Mouse (Mus musculus) layer of hippocampus, postnatal 10 days (tissue): ENCODE data around the gene Tspo. TPM values are rescaled to one million over a fixed set of nuclear protein-coding genes. Genes with fewer than 3 reads are reported as not detected.

Source experiments
- DNase-seq, 2 experiments: peaks; one replicate each; pipeline ENCODE4 v3.0.0; 2021; ENCODE audit warnings: low spot score in 2 of 2
- long read RNA-seq: library from polyadenylated mRNA; stranded (forward); transcript quantifications from one replicate; pipeline ENCODE4 v2.0.0, GENCODE M21; 2023
- total RNA-seq, 2 experiments: library from RNA; stranded (reverse); gene quantifications; 2 replicates each; pipeline ENCODE4 v1.2.3; 2021

Gene Tspo
- 1 to 10 TPM; 2.4 to 2.9 TPM for total RNA-seq
- long read RNA-seq, transcript Tspo-201 (4 exons, 837 nt): major isoform, 5 of 7 reads
- long read RNA-seq, partial matches to known transcripts: 0 of 7 reads
- long read RNA-seq, other reads (novel, unspliced or antisense): 2 of 7 reads

GRCm38 (mm10) chr15:83563327-83563856 lies at the start of gene Tspo, which contains the start of gene Mcat:
Gene Tspo, plus strand, starts transcription at chr15:83563592.
Gene Mcat, minus strand, starts transcription at chr15:83563787.
- no peak for DNase-seq

GRCm38 (mm10) chr15:83515018-83515417 lies 48.4 kb upstream of the Tspo start:
- no peak for DNase-seq

GRCm38 (mm10) chr15:83518215-83519048 lies 45.0 kb upstream of the Tspo start:
- DNase-seq: peak; percentile 42 to 64

- no peak for DNase-seq
These were observed 42.5 kb upstream of the Tspo start for GRCm38 (mm10) chr15:83520861-83521382.

GRCm38 (mm10) chr15:83523196-83523595 lies 40.2 kb upstream of the Tspo start:
- no peak for DNase-seq

GRCm38 (mm10) chr15:83523638-83524332 lies 39.6 kb upstream of the Tspo start:
- DNase-seq: no peak

GRCm38 (mm10) chr15:83524333-83524729 lies 39.1 kb upstream of the Tspo start:
- DNase-seq: no peak

GRCm38 (mm10) chr15:83526424-83527091 lies 36.8 kb upstream of the Tspo start, which contains the start of gene Bik:
Gene Bik, plus strand, starts transcription at chr15:83526862.
- DNase-seq: no peak

GRCm38 (mm10) chr15:83527092-83527437 lies 36.3 kb upstream of the Tspo start:
- DNase-seq: no peak

- DNase-seq: no peak
These were observed 35.6 kb upstream of the Tspo start for GRCm38 (mm10) chr15:83527747-83528146.

- no peak for DNase-seq
These were observed 34.5 kb upstream of the Tspo start for GRCm38 (mm10) chr15:83528892-83529291.

DNA sequence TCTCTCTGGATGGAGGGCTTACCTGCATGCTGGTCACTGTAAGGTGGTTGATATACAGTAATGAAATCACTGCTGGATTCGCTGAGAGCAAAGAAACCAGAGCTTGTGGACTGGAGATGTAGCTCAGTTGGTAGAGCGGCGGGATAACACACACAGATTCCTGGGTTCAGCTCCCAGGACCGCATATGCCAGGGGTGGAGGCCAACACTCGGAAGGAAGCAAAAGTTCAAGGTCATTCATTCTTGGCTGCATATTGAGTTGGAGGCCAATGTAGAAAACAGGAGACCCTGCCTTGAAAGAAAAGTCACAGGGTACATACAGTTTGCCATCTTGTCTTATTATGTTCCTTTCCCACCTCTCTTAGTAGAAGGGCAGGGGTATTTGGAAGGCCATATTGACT lies 33.6 kb upstream of the Tspo start:
- no peak for DNase-seq

GRCm38 (mm10) chr15:83530233-83530632 lies 33.2 kb upstream of the Tspo start:
- DNase-seq: no peak

DNA sequence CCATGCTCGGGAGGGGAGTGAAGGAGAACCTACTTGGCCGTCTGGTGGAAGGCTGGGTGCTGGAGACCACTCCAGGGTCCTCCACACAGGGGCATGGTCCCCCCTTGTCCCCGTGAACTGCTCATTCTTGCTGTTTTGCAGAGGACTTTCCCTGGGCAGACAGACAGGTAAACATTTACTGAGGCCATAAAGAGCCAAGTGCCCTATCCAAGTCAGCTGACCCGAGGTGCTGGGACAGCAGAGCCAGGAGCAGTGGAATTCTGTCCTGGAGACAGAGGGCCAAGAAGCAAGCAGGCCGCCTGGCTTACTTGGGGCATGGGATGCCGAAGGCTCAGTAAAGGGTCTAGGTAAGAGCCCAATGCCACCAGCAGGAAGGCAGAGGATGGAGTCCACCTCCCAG lies 32.7 kb upstream of the Tspo start:
- no peak for DNase-seq

- no peak for DNase-seq
These were observed 31.4 kb upstream of the Tspo start for GRCm38 (mm10) chr15:83531961-83532469.

DNA sequence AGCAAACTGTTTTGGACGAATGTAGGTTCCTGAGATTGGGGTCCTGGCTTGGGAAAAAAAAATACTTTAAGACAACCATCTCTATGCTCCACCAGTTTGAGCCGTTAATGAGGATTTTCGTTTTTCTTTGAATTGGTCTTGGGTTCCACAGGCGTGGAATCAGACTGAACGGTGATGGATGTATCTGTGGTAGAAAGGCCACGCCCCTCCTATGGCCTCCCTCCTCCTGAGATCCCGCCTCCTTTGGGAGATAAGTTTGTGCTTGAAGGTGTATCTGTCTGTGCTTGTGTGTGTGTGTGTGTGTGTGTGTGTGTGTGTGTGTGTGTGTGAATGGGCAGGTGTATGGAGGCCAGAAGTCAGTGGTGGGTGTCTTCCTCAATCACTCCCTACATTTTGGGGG lies 30.8 kb upstream of the Tspo start:
- no peak for DNase-seq

DNA sequence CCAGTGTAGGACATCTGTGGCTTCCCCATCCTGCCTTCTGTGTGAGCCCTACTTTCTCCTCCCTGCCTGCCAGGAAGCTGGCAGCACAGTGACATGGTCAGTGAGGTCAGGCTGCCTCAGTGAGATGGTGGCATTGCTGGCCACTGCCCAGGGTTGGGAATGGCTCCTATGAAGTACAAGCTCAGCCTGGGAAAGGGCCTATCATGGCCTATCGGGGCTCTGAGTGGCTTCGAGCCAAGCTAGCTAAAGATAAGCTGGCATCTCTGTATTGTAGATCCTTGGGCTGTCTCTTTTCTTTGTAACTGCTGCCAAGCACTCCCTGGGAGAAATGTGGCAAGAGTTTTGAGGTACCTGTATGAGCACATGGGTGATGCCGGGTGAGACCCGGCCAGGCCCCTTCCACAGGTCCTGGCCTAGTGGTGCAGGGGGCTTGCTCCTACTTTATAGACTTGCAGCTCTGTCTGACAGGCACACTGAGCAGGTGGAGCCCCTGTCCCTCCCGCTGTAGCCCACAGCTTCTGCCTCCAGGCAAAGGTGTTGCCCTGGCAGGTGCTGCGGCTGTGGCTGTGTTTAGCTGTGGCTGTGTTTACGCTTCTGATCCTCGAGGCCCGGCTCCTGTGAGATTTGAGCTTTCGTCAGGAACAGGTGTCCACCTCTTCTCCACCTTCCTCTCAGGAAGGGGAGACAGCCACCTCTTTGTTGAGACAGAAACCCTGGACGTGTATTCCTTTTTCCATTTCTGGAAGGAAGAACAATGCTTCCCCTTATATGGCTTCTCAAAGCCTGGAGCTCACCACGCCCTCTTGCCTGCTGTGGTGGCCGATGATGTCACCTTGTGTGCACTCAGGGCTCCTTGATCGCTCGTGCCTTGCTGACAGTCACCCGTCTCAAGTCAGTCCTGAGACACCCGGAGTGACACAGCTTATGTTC lies 28.2 kb upstream of the Tspo start:
- DNase-seq: no peak

DNA sequence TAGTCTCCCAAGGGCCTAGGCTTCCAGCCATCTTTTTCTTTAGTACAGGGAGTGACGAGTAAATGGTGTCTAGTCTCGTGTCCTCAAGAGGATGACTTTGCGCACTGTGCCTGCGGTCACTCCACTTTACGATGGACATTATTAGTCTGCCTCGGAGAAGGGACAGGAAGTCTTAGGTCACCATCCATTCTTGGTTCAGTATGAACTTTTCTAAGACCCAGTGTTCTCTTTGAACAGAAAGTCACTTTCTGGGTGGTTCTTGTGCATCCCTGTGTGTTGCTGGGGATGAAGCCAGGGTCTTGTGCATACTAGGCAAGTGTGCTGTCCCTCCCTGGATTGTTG lies 27.5 kb upstream of the Tspo start:
- DNase-seq: no peak

GRCm38 (mm10) chr15:83538855-83539254 lies 24.5 kb upstream of the Tspo start:
- no peak for DNase-seq

DNA sequence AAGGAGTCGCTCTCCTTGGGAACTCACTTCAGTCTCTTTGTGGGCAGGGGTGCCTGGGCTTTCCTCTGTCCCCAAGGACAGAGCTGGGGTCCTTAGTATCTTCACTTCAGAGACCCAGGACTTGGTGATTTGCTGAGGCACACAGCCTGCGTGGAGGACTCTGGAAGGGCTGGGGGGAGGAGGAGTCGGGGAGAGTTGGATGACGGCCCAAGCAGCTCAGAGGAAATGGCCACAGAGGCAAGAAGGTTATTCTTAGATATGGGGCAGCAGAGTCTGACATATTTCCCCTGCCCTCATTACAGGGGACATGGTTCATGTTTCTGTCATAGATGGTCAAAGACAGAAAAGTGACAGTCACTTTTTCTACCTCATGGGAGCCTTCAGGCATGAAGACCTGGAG lies 23.5 kb upstream of the Tspo start:
- no peak for DNase-seq
